Mouse (Mus musculus): ENCODE results near the gene Pde8b.

- TF ChIP-seq CTCF (IDR thresholded peaks at IDR 0.05; ENCODE audit: low read depth) (no peak), EP300 (IDR thresholded peaks at IDR 0.05; ENCODE audit: low read depth) (no peak)
These were observed 176.5 kb downstream of the Pde8b start for GRCm38 (mm10) chr13:95073445-95074172.
